Mouse (Mus musculus): Measurements from ENCODE around the gene Stx18. TPM values are rescaled to one million over a fixed set of nuclear protein-coding genes. Genes with fewer than 3 reads are reported as not detected.

Gene Stx18
- total and polyA plus RNA-seq, 2 experiments from 2014 or later, result 14.0 to 24.4 TPM

DNA sequence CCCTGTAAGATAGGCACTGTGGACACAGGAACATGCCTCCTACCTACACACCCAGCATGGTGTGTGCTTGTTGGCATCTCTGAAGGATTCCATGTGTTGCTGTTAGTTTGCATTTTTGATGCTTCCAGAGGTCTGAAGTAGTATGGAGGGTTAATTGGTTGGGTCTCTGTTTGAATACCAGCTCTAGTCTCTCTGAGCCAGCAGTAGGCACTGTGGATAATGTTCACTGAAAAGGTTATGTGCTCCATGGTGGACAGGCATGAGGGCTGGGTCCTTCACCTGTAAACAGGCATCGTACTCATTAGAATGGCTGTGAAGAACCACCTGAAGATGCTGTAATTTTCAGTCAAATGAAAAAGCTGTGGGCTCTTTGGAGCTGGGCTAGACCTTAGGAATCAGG is 41.9 kb downstream of the Stx18 start:
- H3K36me3 ChIP-seq (ENCODE audit: insufficient read depth, low read length), result no peaks in the 10 kb centered on the region
- no peak for ATAC-seq (ENCODE audit: low FRiP score)
- DNase-seq (ENCODE audit: low spot score), result no peak
- no peaks in the 10 kb centered on the region; the same call in 1 of the 2 replicates for H3K4me1 ChIP-seq (ENCODE audit: insufficient read depth, low read length)
- 100% methylated on average over 1 of the region's 1 CpGs for WGBS
- no peak overlapping the region for H3K9ac ChIP-seq (replicated peaks; ENCODE audit: low read length, poor library complexity, severe bottlenecking)
- no peak overlapping the region for H3K27ac ChIP-seq (ENCODE audit: low read depth, low read length)
- H3K4me3 ChIP-seq (ENCODE audit: low read depth, low read length), result no peak overlapping the region
- TF ChIP-seq CTCF (IDR thresholded peaks at IDR 0.05), result no peak
- H3K9me3 ChIP-seq (ENCODE audit: low read length), result no peaks in the 10 kb centered on the region
- no peak overlapping the region for H3K4me2 ChIP-seq (ENCODE audit: low read depth, low read length, poor library complexity, severe bottlenecking)
- no peaks in the 10 kb centered on the region for H3K27me3 ChIP-seq (ENCODE audit: insufficient read depth, low read length)

DNA sequence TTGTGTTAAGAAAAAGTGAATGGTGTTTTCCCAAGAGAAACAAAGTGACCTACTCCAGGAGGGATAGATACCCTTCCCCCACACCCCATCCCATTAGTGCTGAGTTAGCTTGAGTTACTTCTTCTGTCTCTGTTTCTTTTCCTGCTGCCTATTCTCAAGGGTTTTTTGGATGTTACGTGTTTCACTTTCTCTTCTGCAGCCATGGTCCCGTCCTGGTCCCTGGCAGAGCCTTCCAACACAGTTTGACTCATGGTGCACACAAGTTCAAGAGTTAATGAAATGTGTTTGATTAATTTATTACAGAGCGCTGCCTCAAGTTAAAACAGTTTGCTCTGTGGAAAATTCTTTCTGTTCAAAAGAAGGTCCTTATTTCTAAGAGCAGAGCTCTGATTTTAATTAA is 44.0 kb downstream of the Stx18 start:
- TF ChIP-seq CTCF (IDR thresholded peaks at IDR 0.05), result no peak
- no peak overlapping the region for H3K4me2 ChIP-seq (ENCODE audit: low read depth, low read length, poor library complexity, severe bottlenecking)
- DNase-seq (ENCODE audit: low spot score) (no peak), ATAC-seq (ENCODE audit: low FRiP score) (no peak)
- H3K36me3 ChIP-seq (ENCODE audit: insufficient read depth, low read length), result no peaks in the 10 kb centered on the region
- no peaks in the 10 kb centered on the region for H3K27me3 ChIP-seq (ENCODE audit: insufficient read depth, low read length)
- 75% methylated on average over 3 of the region's 3 CpGs for WGBS
- no peaks in the 10 kb centered on the region; the same call in 1 of the 2 replicates for H3K4me1 ChIP-seq (ENCODE audit: insufficient read depth, low read length)
- no peak overlapping the region for H3K4me3 ChIP-seq (ENCODE audit: low read depth, low read length)
- H3K9ac ChIP-seq (replicated peaks; ENCODE audit: low read length, poor library complexity, severe bottlenecking), result no peak overlapping the region
- no peak overlapping the region for H3K27ac ChIP-seq (ENCODE audit: low read depth, low read length)
- no peaks in the 10 kb centered on the region for H3K9me3 ChIP-seq (ENCODE audit: low read length)

DNA sequence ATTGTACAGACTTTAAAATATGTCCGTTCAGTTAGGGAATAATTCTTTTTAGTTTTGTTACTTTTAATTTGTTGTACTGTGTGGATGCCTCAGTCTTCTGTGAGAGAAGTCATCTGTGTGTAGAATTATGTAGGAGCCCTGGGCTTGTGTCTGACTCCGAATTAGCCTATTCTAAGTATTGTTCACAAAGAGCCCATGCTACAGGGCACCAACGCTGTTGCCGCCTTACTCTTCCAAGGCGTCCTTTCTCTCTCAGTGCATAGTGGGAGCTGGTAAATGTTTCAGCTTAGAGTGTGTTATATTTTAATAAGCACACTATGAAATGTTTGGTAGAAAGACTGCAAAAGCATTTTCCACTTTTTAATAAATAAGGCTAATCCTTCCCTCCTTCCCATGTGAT is 44.8 kb downstream of the Stx18 start:
- Histone ChIP-seq H3K4me2 (ENCODE audit: low read depth, low read length, poor library complexity, severe bottlenecking) (no peak overlapping the region), H3K27me3 (ENCODE audit: insufficient read depth, low read length) (no peaks in the 10 kb centered on the region), H3K27ac (ENCODE audit: low read depth, low read length) (no peak overlapping the region), H3K4me3 (ENCODE audit: low read depth, low read length) (no peak overlapping the region), H3K9me3 (ENCODE audit: low read length) (no peaks in the 10 kb centered on the region), H3K4me1 (ENCODE audit: insufficient read depth, low read length) (no peaks in the 10 kb centered on the region; the same call in 1 of the 2 replicates), H3K9ac (replicated peaks; ENCODE audit: low read length, poor library complexity, severe bottlenecking) (no peak overlapping the region), H3K36me3 (ENCODE audit: insufficient read depth, low read length) (no peaks in the 10 kb centered on the region)
- ATAC-seq (ENCODE audit: low FRiP score) (no peak), DNase-seq (ENCODE audit: low spot score) (no peak)
- no peak for TF ChIP-seq CTCF (IDR thresholded peaks at IDR 0.05)
- 58% methylated on average over 5 of the region's 5 CpGs for WGBS

DNA sequence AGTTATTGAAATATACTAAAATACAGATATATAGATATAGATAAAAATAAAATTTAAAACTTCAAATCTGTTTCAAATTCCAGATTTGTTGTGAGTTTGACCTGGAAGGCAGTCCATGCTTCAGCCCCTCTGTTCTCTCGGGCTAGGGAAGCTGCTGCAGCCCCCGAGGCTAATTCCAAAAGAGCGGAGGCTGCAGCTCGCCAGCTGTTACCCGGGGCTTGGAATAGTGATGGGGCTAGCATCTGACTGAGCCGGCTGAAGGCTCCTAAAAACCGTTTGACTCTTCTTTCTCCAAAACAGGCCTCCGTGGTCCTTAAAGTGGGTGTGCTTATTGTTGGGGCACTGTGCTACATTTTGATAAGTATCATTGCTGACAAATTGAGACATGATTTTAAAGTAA is 46.1 kb downstream of the Stx18 start:
- Histone ChIP-seq H3K9ac (replicated peaks; ENCODE audit: low read length, poor library complexity, severe bottlenecking) (no peak overlapping the region), H3K27ac (ENCODE audit: low read depth, low read length) (no peak overlapping the region), H3K36me3 (ENCODE audit: insufficient read depth, low read length) (no peaks in the 10 kb centered on the region), H3K9me3 (ENCODE audit: low read length) (no peaks in the 10 kb centered on the region), H3K4me1 (ENCODE audit: insufficient read depth, low read length) (no peaks in the 10 kb centered on the region; the same call in 1 of the 2 replicates), H3K27me3 (ENCODE audit: insufficient read depth, low read length) (no peaks in the 10 kb centered on the region), H3K4me3 (ENCODE audit: low read depth, low read length) (no peak overlapping the region), H3K4me2 (ENCODE audit: low read depth, low read length, poor library complexity, severe bottlenecking) (no peak overlapping the region)
- DNase-seq (ENCODE audit: low spot score) (no peak), ATAC-seq (ENCODE audit: low FRiP score) (no peak)
- no peak for TF ChIP-seq CTCF (IDR thresholded peaks at IDR 0.05)
- WGBS, result 37% methylated on average over 8 of the region's 8 CpGs

DNA sequence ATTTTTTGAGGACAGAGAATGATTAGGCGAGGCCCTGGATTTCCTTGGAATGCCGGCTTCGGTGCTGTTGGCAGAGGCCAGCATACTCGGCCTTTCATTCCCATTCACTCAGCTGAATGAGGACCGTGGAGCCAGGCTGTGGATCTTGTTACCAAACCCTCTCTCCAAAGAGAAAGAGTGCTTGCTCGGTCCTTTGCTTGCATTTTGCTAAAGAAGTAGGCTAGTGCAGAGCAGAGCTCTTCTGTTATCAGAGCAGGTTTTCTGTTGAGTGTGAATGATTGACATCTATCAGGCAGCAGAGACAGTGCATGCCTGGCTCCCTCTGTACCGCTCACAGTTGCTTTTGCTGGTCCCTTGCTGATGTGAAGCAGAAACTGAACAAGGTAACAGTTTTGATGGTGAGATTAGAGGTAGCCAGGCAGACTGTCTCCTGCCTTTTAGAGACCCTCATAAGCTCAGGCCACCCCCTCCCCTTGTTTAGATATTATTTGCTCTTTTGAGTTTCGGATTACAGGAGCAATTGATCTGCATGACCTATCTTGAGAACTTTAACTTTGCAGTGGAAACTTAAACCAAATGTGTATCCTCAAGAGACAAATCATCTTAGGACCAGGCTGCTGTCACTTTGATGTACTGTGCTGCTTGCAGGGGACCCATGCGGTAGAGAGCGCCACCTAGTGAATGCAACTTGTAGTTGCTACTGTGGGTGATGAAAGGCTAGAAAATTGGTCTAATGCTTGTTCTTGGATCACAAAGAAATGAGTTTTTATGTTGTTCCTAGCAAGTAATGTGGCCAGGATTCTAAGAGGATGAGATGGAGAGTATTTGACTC is 47.2 kb downstream of the Stx18 start:
- H3K9ac ChIP-seq (replicated peaks; ENCODE audit: low read length, poor library complexity, severe bottlenecking), result no peak overlapping the region
- no peaks in the 10 kb centered on the region for H3K27me3 ChIP-seq (ENCODE audit: insufficient read depth, low read length)
- H3K4me3 ChIP-seq (ENCODE audit: low read depth, low read length), result no peak overlapping the region
- ATAC-seq (ENCODE audit: low FRiP score) (no peak), DNase-seq (ENCODE audit: low spot score) (peak; percentile 73)
- no peaks in the 10 kb centered on the region for H3K36me3 ChIP-seq (ENCODE audit: insufficient read depth, low read length)
- 25% methylated on average over 10 of the region's 10 CpGs for WGBS
- TF ChIP-seq CTCF (IDR thresholded peaks at IDR 0.05), result peak; percentile 94
- H3K9me3 ChIP-seq (ENCODE audit: low read length), result no peaks in the 10 kb centered on the region
- H3K27ac ChIP-seq (ENCODE audit: low read depth, low read length), result no peak overlapping the region
- H3K4me1 ChIP-seq (ENCODE audit: insufficient read depth, low read length), result no peaks in the 10 kb centered on the region; the same call in 1 of the 2 replicates
- no peak overlapping the region for H3K4me2 ChIP-seq (ENCODE audit: low read depth, low read length, poor library complexity, severe bottlenecking)

DNA sequence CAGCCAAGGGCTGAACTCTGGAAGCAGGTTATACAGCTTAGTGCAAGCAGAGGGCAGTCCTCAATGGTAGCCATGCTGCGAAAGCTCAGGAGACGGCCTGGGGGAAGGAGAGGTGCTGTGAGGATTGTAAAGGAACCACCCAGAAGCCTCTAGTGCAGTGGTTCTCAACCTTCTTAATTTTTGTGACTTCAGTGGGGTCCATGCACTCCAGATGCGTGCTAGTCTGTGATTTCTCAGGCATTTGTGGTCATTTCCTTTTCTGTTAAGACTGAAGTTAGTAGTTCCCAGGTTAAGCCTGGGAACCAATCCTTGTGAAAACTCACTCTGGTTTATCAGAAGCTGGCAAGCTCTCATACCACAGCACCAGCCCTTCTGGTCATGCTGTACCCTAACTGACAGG is 51.6 kb downstream of the Stx18 start:
- Histone ChIP-seq H3K4me2 (ENCODE audit: low read depth, low read length, poor library complexity, severe bottlenecking) (no peak overlapping the region), H3K27ac (ENCODE audit: low read depth, low read length) (no peak overlapping the region), H3K4me3 (ENCODE audit: low read depth, low read length) (no peak overlapping the region), H3K36me3 (ENCODE audit: insufficient read depth, low read length) (no peaks in the 10 kb centered on the region), H3K27me3 (ENCODE audit: insufficient read depth, low read length) (no peaks in the 10 kb centered on the region), H3K4me1 (ENCODE audit: insufficient read depth, low read length) (no peaks in the 10 kb centered on the region), H3K9ac (replicated peaks; ENCODE audit: low read length, poor library complexity, severe bottlenecking) (no peak overlapping the region), H3K9me3 (ENCODE audit: low read length) (no peaks in the 10 kb centered on the region)
- 78% methylated on average over 3 of the region's 3 CpGs for WGBS
- DNase-seq (ENCODE audit: low spot score) (no peak), ATAC-seq (ENCODE audit: low FRiP score) (no peak)
- no peak for TF ChIP-seq CTCF (IDR thresholded peaks at IDR 0.05)
